Mouse (Mus musculus): ENCODE measurements around the gene Tma16. TPM values are rescaled to one million over a fixed set of nuclear protein-coding genes. Genes with fewer than 3 reads are reported as not detected.

Gene Tma16
- polyA plus RNA-seq, 1 experiment from 2014 or later, result 4.8 TPM

Other genes with a start within 250 kb of the Tma16 start
- gene Tktl2, start 25.2 kb upstream of the Tma16 start, polyA plus RNA-seq (2015; fragmentation: Nextera tagmentation; extraction: Ambion mirVana), result not detected in 2 replicates
- gene Npy5r, start 201.6 kb upstream of the Tma16 start, polyA plus RNA-seq (2015; fragmentation: Nextera tagmentation; extraction: Ambion mirVana), result not detected in 2 replicates
- gene Npy1r, start 210.7 kb upstream of the Tma16 start, polyA plus RNA-seq (2015; fragmentation: Nextera tagmentation; extraction: Ambion mirVana), result 0.03 TPM in 1 of 2 replicates, not detected in the other

Measured in liver, embryonic 15.5 days (tissue).